Mouse (Mus musculus) 416B (cell line): ENCODE measurements around the gene Gm15557.
A peak's percentile ranks its signal among the peaks of the same experiment; 100 is the strongest.

Experiments
- DNase-seq: peaks from one replicate; pipeline ENCODE4 v3.0.0; 2011; ENCODE audit warnings: low read depth

Gm15557 gene

DNA sequence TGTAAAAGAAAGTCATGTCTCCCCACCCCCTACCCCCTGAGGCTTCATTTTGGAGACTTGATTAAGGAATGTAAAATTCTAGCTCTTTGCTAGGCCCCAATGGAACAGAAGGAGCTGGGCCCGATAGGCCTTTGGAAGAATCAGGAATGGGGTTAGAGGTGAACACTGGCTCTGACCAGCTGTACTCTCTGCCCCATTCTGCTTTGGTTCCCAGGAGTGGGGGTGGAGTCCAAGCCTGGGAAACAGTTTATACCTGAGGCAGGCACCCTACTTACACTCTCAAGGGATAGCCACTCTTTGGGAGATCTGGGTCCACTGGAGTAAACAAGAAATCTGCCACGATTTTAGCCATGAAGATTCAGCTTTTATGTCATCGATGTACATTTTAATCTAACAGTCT, at the start of gene Gm15557:
Gm15557 (plus strand) TSS at position 48 of the 400 bp plus-strand sequence.
- no peak for DNase-seq

DNA sequence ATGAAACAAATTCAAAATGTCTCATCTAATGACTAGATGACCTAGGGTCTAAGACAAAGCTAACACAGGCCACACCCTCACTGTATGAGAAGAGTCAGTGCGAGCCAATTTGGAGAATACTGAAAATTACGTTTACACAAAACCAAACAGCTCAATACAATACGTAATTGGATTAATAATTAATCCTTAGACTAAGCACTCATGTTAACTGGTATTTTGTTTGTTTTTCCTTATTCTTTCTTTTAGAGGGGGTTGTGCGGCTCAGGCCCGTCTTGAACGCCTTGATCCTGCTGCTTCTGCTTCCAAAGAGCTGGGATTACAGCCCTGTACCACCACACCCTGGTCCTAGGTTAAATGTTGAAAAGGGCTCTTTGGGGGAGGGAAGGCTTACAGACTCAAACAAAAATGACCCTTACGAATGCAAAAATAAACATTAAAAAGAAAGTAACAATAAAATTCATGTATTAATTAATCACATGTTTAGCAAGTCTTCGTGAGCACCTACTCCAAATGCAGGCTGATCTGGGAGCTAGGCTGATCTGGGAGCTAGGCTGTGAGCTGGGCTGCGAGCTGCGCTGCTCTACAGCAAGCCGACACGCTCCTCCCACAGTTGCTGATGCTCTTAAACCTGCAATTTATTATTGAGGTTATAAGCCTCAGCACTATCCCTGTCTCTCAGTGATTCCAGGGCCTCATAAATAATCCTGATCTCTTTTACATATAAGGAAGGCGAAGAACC, 46.1 kb upstream of the Gm15557 start:
- DNase-seq: no peak

DNA sequence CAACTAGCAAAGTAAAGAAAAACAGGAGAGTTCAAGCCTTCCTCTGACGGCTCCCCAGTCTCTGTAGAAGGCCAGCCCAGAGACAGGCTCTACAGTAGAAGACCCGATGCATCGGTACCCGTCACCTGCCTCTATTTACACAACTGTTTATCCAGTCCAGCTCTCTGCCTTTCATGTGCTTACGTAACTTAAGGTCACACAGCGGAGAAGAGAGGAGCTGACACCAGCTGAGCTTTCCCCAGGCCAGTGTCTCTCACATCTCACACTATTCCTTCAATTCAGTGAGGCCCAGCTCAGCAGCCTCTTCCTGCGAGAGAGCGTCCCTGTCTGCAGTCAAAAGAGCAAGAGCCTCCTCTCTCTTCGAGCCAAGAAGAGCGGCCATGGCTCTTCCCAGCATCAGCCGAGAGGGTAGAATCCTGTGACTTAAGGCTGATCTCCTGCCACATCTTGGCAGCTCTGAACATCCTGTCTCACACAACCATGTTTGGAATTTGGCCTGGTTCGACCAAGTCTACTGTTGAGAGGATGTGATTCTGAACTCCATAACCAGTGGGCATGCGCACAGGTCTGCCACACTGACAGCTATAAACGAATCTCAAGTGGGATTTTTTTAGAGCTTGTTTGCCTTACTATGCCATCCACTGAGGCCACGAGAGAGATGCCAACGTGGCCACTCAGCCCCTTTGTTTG, 45.3 kb upstream of the Gm15557 start:
- no peak for DNase-seq

- peak; percentile 39 for DNase-seq
Measured at GRCm38 (mm10) chr2:155902989-155903631, 37.4 kb upstream of the Gm15557 start.

DNA sequence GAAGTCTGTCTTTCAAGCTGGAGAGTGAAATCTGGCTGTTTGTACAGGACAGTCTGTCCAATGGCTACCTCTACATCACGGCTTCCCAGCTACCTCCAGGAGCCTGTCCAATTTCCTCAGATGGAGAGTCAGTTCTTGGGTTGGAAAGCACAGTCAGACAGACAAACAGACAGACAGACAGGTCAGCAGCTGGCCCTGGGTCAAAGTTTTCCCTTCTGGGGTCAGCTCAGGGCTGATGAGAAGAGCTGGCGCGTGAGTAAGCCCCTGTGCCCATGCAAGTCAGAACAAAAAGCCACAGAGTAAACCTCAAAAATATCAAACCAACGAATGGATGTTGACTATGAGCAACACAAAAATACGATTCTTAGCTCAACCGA, 36.9 kb upstream of the Gm15557 start:
- no peak for DNase-seq

DNA sequence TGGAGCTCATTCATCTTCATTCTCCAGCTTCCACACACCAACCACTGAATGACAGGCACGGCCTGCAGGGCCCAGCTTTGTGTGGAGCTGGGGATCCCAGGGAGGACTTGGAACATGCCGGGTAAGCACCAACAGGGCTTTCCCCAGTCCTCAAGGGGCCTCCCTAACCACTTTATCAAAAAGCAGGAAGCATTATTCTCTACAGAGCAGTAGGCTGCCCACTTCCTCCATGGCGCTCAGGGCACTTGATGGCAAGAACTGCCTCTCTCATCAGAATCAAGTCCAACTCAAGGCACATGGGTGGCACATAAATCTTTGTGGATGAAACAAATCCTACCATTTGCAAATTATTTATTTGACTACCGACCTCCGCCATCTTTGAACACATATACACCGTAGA, 25.8 kb upstream of the Gm15557 start:
- peak; percentile 37 for DNase-seq

DNA sequence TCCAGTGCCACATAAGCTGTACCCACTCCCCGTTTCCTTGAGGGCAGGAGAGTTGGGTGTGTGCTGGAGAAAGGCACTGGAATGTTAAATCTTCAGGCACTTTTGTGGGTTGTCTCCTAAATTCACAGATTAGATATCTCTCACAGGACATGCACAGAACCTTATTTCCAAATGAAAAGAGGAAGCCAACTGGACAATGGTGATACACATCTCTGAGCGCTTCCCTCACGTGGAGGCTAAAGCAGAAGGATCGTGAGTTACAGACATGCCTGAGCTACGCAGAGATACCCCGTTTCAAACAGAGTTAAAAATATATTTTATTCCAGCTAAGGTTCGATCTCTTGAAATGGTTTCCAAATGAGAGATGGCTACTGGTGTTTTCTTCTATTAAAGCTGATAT, 17.4 kb upstream of the Gm15557 start:
- DNase-seq: peak; percentile 31

- DNase-seq: peak; percentile 46
Measured at GRCm38 (mm10) chr2:155925213-155925612, 15.3 kb upstream of the Gm15557 start.

- DNase-seq: peak; percentile 77
Measured at GRCm38 (mm10) chr2:155928711-155929345, 11.7 kb upstream of the Gm15557 start.

- peak; percentile 97 for DNase-seq
Measured at GRCm38 (mm10) chr2:155929531-155930442, 10.7 kb upstream of the Gm15557 start, which contains the start of gene Uqcc1. Gene Uqcc1, minus strand, starts transcription at chr2:155930310.

GRCm38 (mm10) chr2:155939897-155940529, 515 bp upstream of the Gm15557 start:
- DNase-seq: peak; percentile 56

- no peak for DNase-seq
Measured at GRCm38 (mm10) chr2:155941697-155942442, 1.3 kb downstream of the Gm15557 start.

- no peak for DNase-seq
Measured at GRCm38 (mm10) chr2:155943463-155943862, 2.9 kb downstream of the Gm15557 start.

DNA sequence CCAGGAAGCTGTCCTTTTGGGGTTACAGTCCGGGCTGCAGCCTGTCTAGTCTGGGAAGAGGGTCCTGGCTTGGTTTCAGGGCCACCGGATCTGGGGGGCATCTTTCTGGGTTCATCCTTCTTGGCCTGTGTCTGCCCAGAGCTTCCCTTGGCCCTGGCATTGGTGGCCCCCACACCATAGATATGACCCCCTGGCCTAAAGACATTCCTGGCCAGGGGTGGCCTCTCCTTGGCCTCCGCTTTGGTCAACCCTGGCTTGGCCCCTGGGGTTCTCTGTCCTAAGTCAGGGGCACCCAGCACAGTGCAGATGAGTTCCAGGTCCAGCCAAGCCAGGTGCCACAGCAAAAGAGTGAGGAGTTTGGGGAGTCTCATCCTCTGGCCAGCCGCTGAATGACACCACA, 4.2 kb downstream of the Gm15557 start:
- no peak for DNase-seq

DNA sequence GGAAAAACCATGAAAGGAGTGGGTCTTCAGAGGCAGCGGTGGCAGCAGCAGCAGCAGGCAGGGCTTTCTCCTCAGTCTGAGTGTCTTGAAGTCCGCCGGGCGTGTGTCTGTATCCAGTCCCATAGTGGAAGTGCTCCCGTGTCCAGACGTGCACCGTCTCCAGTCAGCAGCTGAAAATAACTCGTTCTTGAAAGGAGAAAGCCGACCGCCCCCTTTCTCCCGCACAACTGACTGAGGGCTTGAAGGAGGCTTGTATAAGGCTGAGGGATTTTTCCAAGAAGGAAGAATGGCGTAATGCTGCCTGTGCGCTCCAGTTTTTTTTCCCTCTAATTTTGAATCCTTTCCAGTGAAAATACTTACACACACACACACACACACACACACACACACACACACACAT, 4.6 kb downstream of the Gm15557 start, which contains the start of gene Gdf5:
Gdf5 (minus strand) TSS at position 244 of the 400 bp plus-strand sequence.
- no peak for DNase-seq

DNA sequence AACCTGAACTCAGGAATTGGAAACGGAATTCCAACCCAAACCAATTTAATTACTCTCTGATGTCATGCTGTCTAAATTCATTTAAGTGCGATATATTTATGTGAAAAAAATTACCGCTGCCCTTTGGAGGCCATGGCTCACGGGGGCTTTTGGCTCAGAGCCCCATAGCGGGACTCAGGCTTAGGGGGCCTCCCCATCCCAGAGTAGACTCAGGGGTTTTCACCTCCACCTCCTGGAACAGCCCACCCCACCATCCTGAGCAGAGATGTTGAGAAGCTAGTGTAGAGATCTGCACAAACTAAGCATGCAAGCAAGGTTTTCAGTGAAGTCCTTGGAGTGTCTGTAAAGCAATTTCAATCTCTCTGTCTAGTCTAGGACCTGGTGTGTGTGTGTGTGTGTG, 5.1 kb downstream of the Gm15557 start:
- DNase-seq: no peak

DNA sequence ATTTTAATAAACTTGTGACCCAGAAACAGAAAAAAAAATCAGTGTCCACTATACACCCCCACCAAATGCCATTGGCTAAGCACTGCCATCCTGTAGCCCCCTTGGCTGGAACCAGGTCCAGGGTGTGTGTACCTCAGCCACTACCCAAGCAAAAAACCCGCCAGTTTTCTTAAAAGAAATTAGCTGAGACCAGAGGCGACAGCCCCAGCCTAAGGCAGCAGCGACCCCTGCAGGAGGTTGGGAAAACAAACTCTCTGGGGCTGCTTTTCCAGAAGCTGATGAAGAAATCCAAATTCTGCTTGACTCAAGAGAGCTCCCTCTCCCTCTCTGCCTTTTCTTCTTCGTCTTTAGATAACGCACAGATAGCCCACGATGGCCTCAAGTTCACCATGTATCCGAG, 5.5 kb downstream of the Gm15557 start:
- DNase-seq: peak; percentile 84

GRCm38 (mm10) chr2:155946499-155946898, 6.0 kb downstream of the Gm15557 start:
- DNase-seq: no peak

- no peak for DNase-seq
Measured at GRCm38 (mm10) chr2:155947390-155948002, 7.0 kb downstream of the Gm15557 start.

- DNase-seq: no peak
Measured at GRCm38 (mm10) chr2:155949362-155949761, 8.8 kb downstream of the Gm15557 start.
